Mouse (Mus musculus) MEL (cell line): ENCODE data around the gene Ripply2. TPM values are rescaled to one million over a fixed set of nuclear protein-coding genes. Genes with fewer than 3 reads are reported as not detected.

Experiments used
- DNase-seq: peaks from one replicate; pipeline ENCODE4 v3.0.0; 2011; ENCODE audit warnings: low read depth, low spot score
- H3K27ac ChIP-seq: 2 replicates; pipeline ENCODE4 v1.5.1; 2012; ENCODE audit warnings: low read depth, mild to moderate bottlenecking, control low read depth, low read length, moderate library complexity; ENCODE audit not compliant: control insufficient read depth
- H3K27me3 ChIP-seq, 2 experiments: fragments of 150-350 bp in 1 of 2; sonication (generic) in 1 of 2; 2 replicates each; pipeline ENCODE4 v1.6.1; 2012; ENCODE audit warnings: low read length in 2 of 2, mild to moderate bottlenecking in 2 of 2, improper control_type of control experiment in 1 of 2, moderate library complexity in 1 of 2; ENCODE audit not compliant: insufficient read depth in 2 of 2, control insufficient read depth in 1 of 2
- H3K36me3 ChIP-seq, 2 experiments: 2 replicates each; pipeline ENCODE4 v1.6.1; 2012 to 2014; ENCODE audit warnings: low read length in 2 of 2, improper control_type of control experiment in 1 of 2, inconsistent platforms in 1 of 2, mild to moderate bottlenecking in 1 of 2; ENCODE audit not compliant: insufficient read depth in 2 of 2, control insufficient read depth in 1 of 2
- H3K4me1 ChIP-seq, 2 experiments: fragments of 150-350 bp in 1 of 2; sonication (generic) in 1 of 2; 2 replicates each; pipeline ENCODE4 v1.6.1; 2012; ENCODE audit warnings: low read length in 2 of 2, improper control_type of control experiment in 1 of 2, mild to moderate bottlenecking in 1 of 2; ENCODE audit not compliant: insufficient read depth in 2 of 2, control insufficient read depth in 1 of 2
- H3K4me3 ChIP-seq, 2 experiments: fragments of 150-350 bp in 1 of 2; sonication (generic) in 1 of 2; 2 replicates each; pipeline ENCODE4 v1.5.1; 2012; ENCODE audit warnings: low read depth in 2 of 2, low read length in 2 of 2, mild to moderate bottlenecking in 2 of 2, moderate library complexity in 2 of 2, control low read depth in 1 of 2, improper control_type of control experiment in 1 of 2; ENCODE audit not compliant: control insufficient read depth in 1 of 2, insufficient read depth in 1 of 2
- H3K79me2 ChIP-seq: 2 replicates; pipeline ENCODE4 v1.6.1; 2012; ENCODE audit warnings: mild to moderate bottlenecking, low read length, moderate library complexity; ENCODE audit not compliant: control insufficient read depth, poor library complexity, insufficient read depth
- H3K9ac ChIP-seq: 2 replicates; pipeline ENCODE4 v1.6.1; 2012; ENCODE audit warnings: low read depth, mild to moderate bottlenecking, control low read depth, low read length, moderate library complexity; ENCODE audit not compliant: control insufficient read depth, poor library complexity, severe bottlenecking
- H3K9me3 ChIP-seq: fragments of 150-350 bp; sonication (generic); replicated peaks from 2 replicates; pipeline ENCODE4 v1.6.1; 2012; ENCODE audit warnings: mild to moderate bottlenecking, low read length, improper control_type of control experiment, moderate library complexity; ENCODE audit not compliant: insufficient read depth
- CHD1 ChIP-seq: IDR thresholded peaks from 2 replicates; pipeline ENCODE4 v1.6.1; 2012; ENCODE audit warnings: low read depth, mild to moderate bottlenecking, inconsistent platforms, low read length, improper control_type of control experiment
- CHD2 ChIP-seq: IDR thresholded peaks from 2 replicates; pipeline ENCODE4 v1.6.1; 2011; ENCODE audit warnings: low read length, improper control_type of control experiment
- ELF1 ChIP-seq: IDR thresholded peaks from 2 replicates; pipeline ENCODE4 v1.6.1; 2014; ENCODE audit warnings: low read depth, mild to moderate bottlenecking, inconsistent platforms, low read length, improper control_type of control experiment, moderate library complexity
- EP300 ChIP-seq, 2 experiments: IDR thresholded peaks; 2 replicates each; pipeline ENCODE4 v1.6.1; 2011; ENCODE audit warnings: improper control_type of control experiment in 2 of 2, low read length in 2 of 2, low read depth in 1 of 2, mild to moderate bottlenecking in 1 of 2
- GATA1 ChIP-seq: IDR thresholded peaks from 2 replicates; pipeline ENCODE4 v1.6.1; 2011; ENCODE audit warnings: low read depth, low read length, improper control_type of control experiment
- HCFC1 ChIP-seq: IDR thresholded peaks from 2 replicates; pipeline ENCODE4 v1.6.1; 2012; ENCODE audit warnings: low read depth, mild to moderate bottlenecking, inconsistent platforms, low read length, improper control_type of control experiment, moderate library complexity
- MAFK ChIP-seq: IDR thresholded peaks from 2 replicates; pipeline ENCODE4 v1.6.1; 2011; ENCODE audit warnings: low read depth, mild to moderate bottlenecking, low read length, improper control_type of control experiment, borderline replicate concordance
- MAX ChIP-seq: IDR thresholded peaks from 2 replicates; pipeline ENCODE4 v1.6.1; 2011; ENCODE audit warnings: low read length, improper control_type of control experiment
- MEF2A ChIP-seq: IDR thresholded peaks from 2 replicates; pipeline ENCODE4 v1.6.1; 2014; ENCODE audit warnings: low read depth, mild to moderate bottlenecking, inconsistent platforms, low read length, improper control_type of control experiment; ENCODE audit not compliant: poor library complexity, insufficient replicate concordance, severe bottlenecking; ENCODE audit errors: extremely low read depth
- MXI1 ChIP-seq: IDR thresholded peaks from 2 replicates; pipeline ENCODE4 v1.6.1; 2011; ENCODE audit warnings: mild to moderate bottlenecking, low read depth, low read length, improper control_type of control experiment
- MYC ChIP-seq: IDR thresholded peaks from 2 replicates; pipeline ENCODE4 v1.6.1; 2011; ENCODE audit warnings: low read depth, mild to moderate bottlenecking, low read length, improper control_type of control experiment, moderate library complexity
- NRF1 ChIP-seq: IDR thresholded peaks from 2 replicates; pipeline ENCODE4 v1.6.1; 2014; ENCODE audit warnings: low read depth, mild to moderate bottlenecking, inconsistent platforms, low read length, improper control_type of control experiment, moderate library complexity; ENCODE audit not compliant: poor library complexity, insufficient read depth, severe bottlenecking
- POLR2AphosphoS5 ChIP-seq: IDR thresholded peaks from 2 replicates; pipeline ENCODE4 v1.6.1; 2012; ENCODE audit warnings: low read depth, borderline replicate concordance, mild to moderate bottlenecking, inconsistent platforms, low read length, moderate library complexity, mixed read lengths
- TAL1 ChIP-seq: IDR thresholded peaks from 2 replicates; pipeline ENCODE4 v1.6.1; 2012; ENCODE audit warnings: mild to moderate bottlenecking, inconsistent platforms, low read length, moderate library complexity, mixed read lengths
- TBP ChIP-seq: IDR thresholded peaks from 2 replicates; pipeline ENCODE4 v1.8.0; 2011; ENCODE audit warnings: low read depth, low read length, improper control_type of control experiment
- TCF12 ChIP-seq: IDR thresholded peaks from 2 replicates; pipeline ENCODE4 v1.6.1; 2014; ENCODE audit warnings: low read depth, mild to moderate bottlenecking, inconsistent platforms, low read length, improper control_type of control experiment, moderate library complexity
- UBTF ChIP-seq: IDR thresholded peaks from 2 replicates; pipeline ENCODE4 v1.6.1; 2012; ENCODE audit warnings: low read depth, mild to moderate bottlenecking, inconsistent platforms, low read length, improper control_type of control experiment, moderate library complexity, borderline replicate concordance; ENCODE audit not compliant: insufficient read depth
- ZKSCAN1 ChIP-seq: IDR thresholded peaks from 2 replicates; pipeline ENCODE4 v1.6.1; 2012; ENCODE audit warnings: low read depth, mild to moderate bottlenecking, inconsistent platforms, low read length, improper control_type of control experiment, moderate library complexity
- ZMIZ1 ChIP-seq: IDR thresholded peaks from 2 replicates; pipeline ENCODE4 v1.6.1; 2012; ENCODE audit warnings: low read depth, mild to moderate bottlenecking, inconsistent platforms, low read length, improper control_type of control experiment, moderate library complexity
- polyA plus RNA-seq, 2 experiments: library from polyadenylated mRNA; stranded (reverse) in 1 of 2; unstranded in 1 of 2; fragments of >175 nt in 1 of 2; fragments of >200 nt in 1 of 2; gene quantifications; 2 replicates each; pipeline versions ENCODE4 v1.2.1 to v1.2.4; 2012; ENCODE audit warnings: low replicate concordance in 2 of 2, low read depth in 1 of 2; ENCODE audit not compliant: insufficient read length in 2 of 2, insufficient read depth in 1 of 2, missing spikeins in 1 of 2
- total RNA-seq: library from RNA; depleted of rRNA; stranded (reverse); fragments of 300-350 nt; gene quantifications from 2 replicates; pipeline ENCODE4 v1.2.3, GENCODE M21; 2012

Ripply2 gene
- total and polyA plus RNA-seq, 3 experiments, result not detected

DNA sequence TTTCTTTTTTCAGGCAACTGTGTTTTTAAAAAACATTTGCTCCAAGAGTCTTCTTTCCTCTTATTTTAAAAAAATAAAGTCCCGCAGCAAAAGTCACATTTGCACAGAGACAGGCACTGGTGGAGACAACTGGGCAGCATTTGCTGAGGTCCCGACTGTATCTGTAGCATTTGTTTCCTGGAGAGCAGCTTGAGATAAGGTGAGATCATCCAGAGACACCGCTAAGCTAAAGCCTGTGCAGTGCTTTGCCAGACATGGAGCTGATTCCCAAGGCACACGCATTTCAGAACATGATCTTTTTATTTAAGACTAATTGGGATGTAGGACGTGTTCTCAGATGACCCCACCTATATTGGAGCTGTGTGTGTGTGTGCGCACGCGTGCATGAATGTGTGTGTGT, 23.6 kb upstream of the Ripply2 start:
- Histone ChIP-seq H3K79me2 (no peaks in the 10 kb centered on the region), H3K27ac (no peak overlapping the region), H3K9ac (no peak overlapping the region), H3K4me1 (peaks cover 9 to 18% of the 10 kb centered on the region in 2 experiments), H3K4me3 (no peak overlapping the region), H3K27me3 (no peaks in the 10 kb centered on the region; a peak in 1 of 4 replicates), H3K36me3 (peaks cover 0 to 21% of the 10 kb centered on the region in 2 experiments; a peak in 2 of 4 replicates), H3K9me3 (no peaks in the 10 kb centered on the region)
- TF ChIP-seq TBP (no peak), GATA1 (peak; percentile 37; the same call in 1 of the 2 replicates), CHD2 (no peak), EP300 (IDR thresholded peaks at IDR 0.05; ENCODE audit: low read depth in 1 of 2, low read length in 2 of 2) (0 out of 4 replicates have a peak, but pooled peaks of 1 of the 2 experiments have one; percentile 15)
- peak; percentile 43 for DNase-seq

DNA sequence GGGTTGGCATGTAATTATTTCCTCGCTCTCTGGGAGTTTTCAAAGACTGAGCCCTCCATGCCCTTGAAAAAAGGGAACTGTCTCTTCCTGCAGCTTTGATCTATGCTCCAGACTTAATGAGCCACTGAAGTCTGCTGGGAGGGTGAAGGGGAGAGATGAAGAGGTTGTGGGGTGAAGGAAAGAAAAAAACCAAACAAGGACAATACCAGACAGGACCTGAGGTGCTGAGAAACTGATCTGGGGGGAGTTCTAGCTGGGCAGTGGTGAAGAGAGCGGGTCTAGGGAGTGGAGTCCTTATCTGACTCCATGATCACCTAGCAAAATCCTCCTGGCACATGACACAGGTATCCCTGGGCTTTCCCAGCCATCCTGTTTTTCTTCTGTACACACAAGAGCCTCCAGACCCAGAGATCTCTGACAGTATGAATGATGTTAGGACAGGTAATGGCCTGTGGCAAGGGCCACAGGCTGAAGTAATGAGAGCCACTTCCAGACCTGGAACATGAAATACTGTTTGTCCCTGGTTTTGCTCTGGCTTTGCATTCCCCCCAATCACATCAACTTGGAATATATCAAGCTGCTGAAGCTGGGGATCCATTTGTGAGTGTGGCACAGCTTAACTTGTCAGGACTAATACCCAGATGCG, 18.2 kb upstream of the Ripply2 start:
- Histone ChIP-seq H3K27me3 (no peaks in the 10 kb centered on the region), H3K4me3 (no peak overlapping the region), H3K27ac (no peak overlapping the region), H3K9ac (no peak overlapping the region)
- DNase-seq, result no peak
- no peak for TF ChIP-seq UBTF
- TF ChIP-seq NRF1, result no peak
- TF ChIP-seq ELF1, result no peak
- TF ChIP-seq HCFC1, result no peak
- no peak for TF ChIP-seq CHD1
- TF ChIP-seq TCF12, result no peak
- TF ChIP-seq ZKSCAN1, result no peak
- no peak for TF ChIP-seq MAX
- TF ChIP-seq CHD2, result no peak
- no peak for TF ChIP-seq MAFK
- no peak for TF ChIP-seq EP300 (IDR thresholded peaks at IDR 0.05; ENCODE audit: low read depth in 1 of 2, low read length in 2 of 2)
- no peak for TF ChIP-seq MXI1
- TF ChIP-seq MYC, result no peak
- no peak for TF ChIP-seq TBP
- no peak for TF ChIP-seq POLR2AphosphoS5
- TF ChIP-seq GATA1, result no peak
- no peak for TF ChIP-seq TAL1
- TF ChIP-seq ZMIZ1, result no peak
- no peak for TF ChIP-seq MEF2A
- TF ChIP-seq, all 39 proteins: peak for 0
- Histone ChIP-seq H3K36me3 (0 out of 4 replicates have a peak, but pooled peaks cover 0 to 2% of the 10 kb centered on the region in 2 experiments), H3K4me1 (peaks cover 0 to 11% of the 10 kb centered on the region in 2 experiments; a peak in 2 of 4 replicates), H3K79me2 (no peaks in the 10 kb centered on the region), H3K9me3 (no peaks in the 10 kb centered on the region)
